Mouse (Mus musculus) forebrain, embryonic 10.5 days (tissue): ENCODE data around the gene Hnrnpd. TPM values are rescaled to one million over a fixed set of nuclear protein-coding genes. Genes with fewer than 3 reads are reported as not detected.

Source experiments
- DNase-seq: peaks from one replicate; pipeline ENCODE4 v3.0.0-alpha.2; 2017; ENCODE audit warnings: low spot score; ENCODE audit errors: extremely low spot score
- H3K27ac ChIP-seq: fragments of 300-500 bp; sonication (generic); 2 replicates; pipeline ENCODE4 v1.5.1; 2016; ENCODE audit warnings: mild to moderate bottlenecking
- H3K27me3 ChIP-seq: fragments of 300-500 bp; sonication (generic); 2 replicates; pipeline ENCODE4 v1.6.1; 2016; ENCODE audit warnings: mild to moderate bottlenecking; ENCODE audit not compliant: poor library complexity, severe bottlenecking
- H3K36me3 ChIP-seq: fragments of 300-500 bp; sonication (generic); replicated peaks from 2 replicates; pipeline ENCODE4 v1.6.1; 2016; ENCODE audit warnings: mild to moderate bottlenecking, moderate library complexity
- H3K4me1 ChIP-seq: fragments of 300-500 bp; sonication (generic); 2 replicates; pipeline ENCODE4 v1.6.1; 2016
- H3K4me3 ChIP-seq: fragments of 300-500 bp; sonication (generic); 2 replicates; pipeline ENCODE4 v1.5.1; 2016; ENCODE audit warnings: mild to moderate bottlenecking, moderate library complexity
- H3K9me3 ChIP-seq: fragments of 300-500 bp; sonication (generic); 2 replicates; pipeline ENCODE4 v1.6.1; 2016; ENCODE audit warnings: mild to moderate bottlenecking, moderate library complexity
- WGBS: fragments of 180-500 bp; shearing (Covaris S2); methylation state at CpG from one replicate; pipeline ENCODE4 v1.1.7; 2016; 5-methylcytosine and 5-hydroxymethylcytosine counted together
- polyA plus RNA-seq: library from polyadenylated mRNA; unstranded; fragments of >200 nt; fragmentation: Nextera tagmentation; extraction: Ambion mirVana; gene quantifications from 2 replicates; pipeline ENCODE4 v1.2.1, GENCODE M21; 2016

Hnrnpd gene
- polyA plus RNA-seq, 1 experiment from 2014 or later: 200 TPM

- H3K9me3 ChIP-seq: 0 out of 2 replicates have a peak, but pooled peaks cover 3% of the 10 kb centered on the region
- WGBS: 91% methylated on average over 3 of the region's 3 CpGs
- no peaks in the 10 kb centered on the region for H3K4me1 ChIP-seq
- no peak overlapping the region for H3K4me3 ChIP-seq
- H3K27me3 ChIP-seq: no peaks in the 10 kb centered on the region
- no peak overlapping the region for H3K27ac ChIP-seq
- H3K36me3 ChIP-seq: no peaks in the 10 kb centered on the region
- DNase-seq: no peak
Observed at GRCm38 (mm10) chr5:99994680-99995079, 15.9 kb upstream of the Hnrnpd start.

GRCm38 (mm10) chr5:99994166-99994565 is 15.4 kb upstream of the Hnrnpd start:
- H3K4me1 ChIP-seq: no peaks in the 10 kb centered on the region
- 80% methylated on average over 3 of the region's 3 CpGs for WGBS
- no peak for DNase-seq
- no peaks in the 10 kb centered on the region for H3K36me3 ChIP-seq
- no peak overlapping the region for H3K4me3 ChIP-seq
- no peak overlapping the region for H3K27ac ChIP-seq
- H3K9me3 ChIP-seq: 0 out of 2 replicates have a peak, but pooled peaks cover 3% of the 10 kb centered on the region
- H3K27me3 ChIP-seq: no peaks in the 10 kb centered on the region

GRCm38 (mm10) chr5:99983452-99984061 is 4.8 kb upstream of the Hnrnpd start:
- no peak for DNase-seq
- Histone ChIP-seq H3K27ac (no peak overlapping the region), H3K36me3 (peaks cover 6% of the 10 kb centered on the region), H3K27me3 (no peaks in the 10 kb centered on the region), H3K4me3 (no peak overlapping the region), H3K9me3 (no peaks in the 10 kb centered on the region), H3K4me1 (peaks cover 5% of the 10 kb centered on the region)
- 92% methylated on average over 9 of the region's 9 CpGs for WGBS

GRCm38 (mm10) chr5:99977516-99978301 is 1.0 kb downstream of the Hnrnpd start:
- H3K36me3 ChIP-seq: peaks cover 52% of the 10 kb centered on the region
- H3K27ac ChIP-seq: peak overlapping the region; percentile 100
- DNase-seq: peak; percentile 79
- peak overlapping the region; percentile 97 for H3K4me3 ChIP-seq
- H3K9me3 ChIP-seq: no peaks in the 10 kb centered on the region
- H3K27me3 ChIP-seq: no peaks in the 10 kb centered on the region
- peaks cover 43% of the 10 kb centered on the region for H3K4me1 ChIP-seq
- WGBS: under 1% methylated on average over 49 of the region's 50 CpGs

GRCm38 (mm10) chr5:99976334-99976955 is 2.3 kb downstream of the Hnrnpd start:
- peaks cover 64% of the 10 kb centered on the region for H3K36me3 ChIP-seq
- H3K9me3 ChIP-seq: no peaks in the 10 kb centered on the region
- H3K4me1 ChIP-seq: peaks cover 43% of the 10 kb centered on the region
- no peak for DNase-seq
- H3K27ac ChIP-seq: peak overlapping the region; percentile 100
- H3K27me3 ChIP-seq: no peaks in the 10 kb centered on the region
- 36% methylated on average over 8 of the region's 8 CpGs for WGBS
- peak overlapping the region; percentile 97 for H3K4me3 ChIP-seq

- peaks cover 43% of the 10 kb centered on the region for H3K4me1 ChIP-seq
- DNase-seq: no peak
- no peak overlapping the region for H3K27ac ChIP-seq
- H3K36me3 ChIP-seq: peaks cover 70% of the 10 kb centered on the region
- H3K9me3 ChIP-seq: no peaks in the 10 kb centered on the region
- 82% methylated on average over 1 of the region's 1 CpGs for WGBS
- H3K4me3 ChIP-seq: peak overlapping the region; percentile 97
- H3K27me3 ChIP-seq: no peaks in the 10 kb centered on the region
Observed at GRCm38 (mm10) chr5:99975776-99976175, 3.0 kb downstream of the Hnrnpd start.

GRCm38 (mm10) chr5:99975061-99975460 is 3.7 kb downstream of the Hnrnpd start:
- H3K4me1 ChIP-seq: peaks cover 43% of the 10 kb centered on the region
- no peaks in the 10 kb centered on the region for H3K9me3 ChIP-seq
- DNase-seq: no peak
- 84% methylated on average over 4 of the region's 4 CpGs for WGBS
- peaks cover 72% of the 10 kb centered on the region for H3K36me3 ChIP-seq
- no peaks in the 10 kb centered on the region for H3K27me3 ChIP-seq
- H3K4me3 ChIP-seq: peak overlapping the region; percentile 97
- H3K27ac ChIP-seq: no peak overlapping the region

GRCm38 (mm10) chr5:99973941-99974340 is 4.8 kb downstream of the Hnrnpd start:
- Histone ChIP-seq H3K27me3 (no peaks in the 10 kb centered on the region), H3K27ac (no peak overlapping the region), H3K9me3 (no peaks in the 10 kb centered on the region), H3K4me3 (peak overlapping the region; percentile 97), H3K4me1 (peaks cover 37% of the 10 kb centered on the region), H3K36me3 (peaks cover 81% of the 10 kb centered on the region)
- DNase-seq: no peak
- 51% methylated on average over 2 of the region's 2 CpGs for WGBS

- no peak overlapping the region for H3K4me3 ChIP-seq
- H3K36me3 ChIP-seq: peaks cover 83% of the 10 kb centered on the region
- peaks cover 7% of the 10 kb centered on the region for H3K4me1 ChIP-seq
- no peaks in the 10 kb centered on the region for H3K9me3 ChIP-seq
- H3K27ac ChIP-seq: no peak overlapping the region
- DNase-seq: no peak
- 91% methylated on average over 2 of the region's 2 CpGs for WGBS
- H3K27me3 ChIP-seq: no peaks in the 10 kb centered on the region
Observed at GRCm38 (mm10) chr5:99959960-99960359, 18.8 kb downstream of the Hnrnpd start.

GRCm38 (mm10) chr5:99959236-99959936 is 19.4 kb downstream of the Hnrnpd start:
- no peaks in the 10 kb centered on the region for H3K27me3 ChIP-seq
- H3K9me3 ChIP-seq: no peaks in the 10 kb centered on the region
- no peak for DNase-seq
- no peak overlapping the region for H3K27ac ChIP-seq
- H3K4me1 ChIP-seq: peaks cover 13% of the 10 kb centered on the region
- WGBS: 76% methylated on average over 2 of the region's 2 CpGs
- H3K36me3 ChIP-seq: peaks cover 77% of the 10 kb centered on the region
- H3K4me3 ChIP-seq: no peak overlapping the region

- Histone ChIP-seq H3K27me3 (no peaks in the 10 kb centered on the region), H3K36me3 (peaks cover 70% of the 10 kb centered on the region), H3K9me3 (no peaks in the 10 kb centered on the region), H3K4me1 (peaks cover 20% of the 10 kb centered on the region), H3K4me3 (no peak overlapping the region), H3K27ac (no peak overlapping the region)
- no peak for DNase-seq
- WGBS: 94% methylated on average over 1 of the region's 1 CpGs
Observed at GRCm38 (mm10) chr5:99958666-99959065, 20.1 kb downstream of the Hnrnpd start.

GRCm38 (mm10) chr5:99953883-99954282 is 24.9 kb downstream of the Hnrnpd start:
- Histone ChIP-seq H3K27me3 (no peaks in the 10 kb centered on the region), H3K4me1 (peaks cover 27% of the 10 kb centered on the region), H3K27ac (peak overlapping the region; percentile 77), H3K4me3 (no peak overlapping the region), H3K36me3 (peaks cover 50% of the 10 kb centered on the region), H3K9me3 (no peaks in the 10 kb centered on the region)
- WGBS: 11% methylated on average over 1 of the region's 1 CpGs
- DNase-seq: peak; percentile 54
